Mouse (Mus musculus) MEL (cell line): Measurements from ENCODE around the gene Txn2. TPM values are rescaled to one million over a fixed set of nuclear protein-coding genes. Genes with fewer than 3 reads are reported as not detected.

ENCODE experiments used
- DNase-seq: peaks from one replicate; pipeline ENCODE4 v3.0.0; 2011; ENCODE audit warnings: low read depth, low spot score
- H3K27ac ChIP-seq: 2 replicates; pipeline ENCODE4 v1.5.1; 2012; ENCODE audit warnings: low read depth, mild to moderate bottlenecking, control low read depth, low read length, moderate library complexity; ENCODE audit not compliant: control insufficient read depth
- H3K27me3 ChIP-seq, 2 experiments: fragments of 150-350 bp in 1 of 2; sonication (generic) in 1 of 2; 2 replicates each; pipeline ENCODE4 v1.6.1; 2012; ENCODE audit warnings: low read length in 2 of 2, mild to moderate bottlenecking in 2 of 2, improper control_type of control experiment in 1 of 2, moderate library complexity in 1 of 2; ENCODE audit not compliant: insufficient read depth in 2 of 2, control insufficient read depth in 1 of 2
- H3K36me3 ChIP-seq, 2 experiments: 2 replicates each; pipeline ENCODE4 v1.6.1; 2012 to 2014; ENCODE audit warnings: low read length in 2 of 2, improper control_type of control experiment in 1 of 2, inconsistent platforms in 1 of 2, mild to moderate bottlenecking in 1 of 2; ENCODE audit not compliant: insufficient read depth in 2 of 2, control insufficient read depth in 1 of 2
- H3K4me1 ChIP-seq, 2 experiments: fragments of 150-350 bp in 1 of 2; sonication (generic) in 1 of 2; 2 replicates each; pipeline ENCODE4 v1.6.1; 2012; ENCODE audit warnings: low read length in 2 of 2, improper control_type of control experiment in 1 of 2, mild to moderate bottlenecking in 1 of 2; ENCODE audit not compliant: insufficient read depth in 2 of 2, control insufficient read depth in 1 of 2
- H3K4me3 ChIP-seq, 2 experiments: fragments of 150-350 bp in 1 of 2; sonication (generic) in 1 of 2; 2 replicates each; pipeline ENCODE4 v1.5.1; 2012; ENCODE audit warnings: low read depth in 2 of 2, low read length in 2 of 2, mild to moderate bottlenecking in 2 of 2, moderate library complexity in 2 of 2, control low read depth in 1 of 2, improper control_type of control experiment in 1 of 2; ENCODE audit not compliant: control insufficient read depth in 1 of 2, insufficient read depth in 1 of 2
- H3K79me2 ChIP-seq: 2 replicates; pipeline ENCODE4 v1.6.1; 2012; ENCODE audit warnings: mild to moderate bottlenecking, low read length, moderate library complexity; ENCODE audit not compliant: control insufficient read depth, poor library complexity, insufficient read depth
- H3K9ac ChIP-seq: 2 replicates; pipeline ENCODE4 v1.6.1; 2012; ENCODE audit warnings: low read depth, mild to moderate bottlenecking, control low read depth, low read length, moderate library complexity; ENCODE audit not compliant: control insufficient read depth, poor library complexity, severe bottlenecking
- H3K9me3 ChIP-seq: fragments of 150-350 bp; sonication (generic); replicated peaks from 2 replicates; pipeline ENCODE4 v1.6.1; 2012; ENCODE audit warnings: mild to moderate bottlenecking, low read length, improper control_type of control experiment, moderate library complexity; ENCODE audit not compliant: insufficient read depth
- ELF1 ChIP-seq: IDR thresholded peaks from 2 replicates; pipeline ENCODE4 v1.6.1; 2014; ENCODE audit warnings: low read depth, mild to moderate bottlenecking, inconsistent platforms, low read length, improper control_type of control experiment, moderate library complexity
- EP300 ChIP-seq, 2 experiments: IDR thresholded peaks; 2 replicates each; pipeline ENCODE4 v1.6.1; 2011; ENCODE audit warnings: improper control_type of control experiment in 2 of 2, low read length in 2 of 2, low read depth in 1 of 2, mild to moderate bottlenecking in 1 of 2
- ETS1 ChIP-seq: IDR thresholded peaks from 2 replicates; pipeline ENCODE4 v1.6.1; 2012; ENCODE audit warnings: low read depth, mild to moderate bottlenecking, inconsistent platforms, low read length, improper control_type of control experiment, moderate library complexity
- GABPA ChIP-seq: IDR thresholded peaks from 2 replicates; pipeline ENCODE4 v1.6.1; 2012; ENCODE audit warnings: low read depth, mild to moderate bottlenecking, inconsistent platforms, low read length, improper control_type of control experiment, moderate library complexity
- MEF2A ChIP-seq: IDR thresholded peaks from 2 replicates; pipeline ENCODE4 v1.6.1; 2014; ENCODE audit warnings: low read depth, mild to moderate bottlenecking, inconsistent platforms, low read length, improper control_type of control experiment; ENCODE audit not compliant: poor library complexity, insufficient replicate concordance, severe bottlenecking; ENCODE audit errors: extremely low read depth
- MXI1 ChIP-seq: IDR thresholded peaks from 2 replicates; pipeline ENCODE4 v1.6.1; 2011; ENCODE audit warnings: mild to moderate bottlenecking, low read depth, low read length, improper control_type of control experiment
- NRF1 ChIP-seq: IDR thresholded peaks from 2 replicates; pipeline ENCODE4 v1.6.1; 2014; ENCODE audit warnings: low read depth, mild to moderate bottlenecking, inconsistent platforms, low read length, improper control_type of control experiment, moderate library complexity; ENCODE audit not compliant: poor library complexity, insufficient read depth, severe bottlenecking
- SMC3 ChIP-seq: IDR thresholded peaks from 2 replicates; pipeline ENCODE4 v1.6.1; 2011; ENCODE audit warnings: low read depth, low read length, improper control_type of control experiment
- TAL1 ChIP-seq: IDR thresholded peaks from 2 replicates; pipeline ENCODE4 v1.6.1; 2012; ENCODE audit warnings: mild to moderate bottlenecking, inconsistent platforms, low read length, moderate library complexity, mixed read lengths
- TBP ChIP-seq: IDR thresholded peaks from 2 replicates; pipeline ENCODE4 v1.8.0; 2011; ENCODE audit warnings: low read depth, low read length, improper control_type of control experiment
- TCF12 ChIP-seq: IDR thresholded peaks from 2 replicates; pipeline ENCODE4 v1.6.1; 2014; ENCODE audit warnings: low read depth, mild to moderate bottlenecking, inconsistent platforms, low read length, improper control_type of control experiment, moderate library complexity
- USF2 ChIP-seq, 2 experiments: IDR thresholded peaks; 2 replicates each; pipeline ENCODE4 v1.6.1; 2011 to 2012; ENCODE audit warnings: improper control_type of control experiment in 2 of 2, low read length in 2 of 2, borderline replicate concordance in 1 of 2, inconsistent platforms in 1 of 2, low read depth in 1 of 2, mild to moderate bottlenecking in 1 of 2; ENCODE audit not compliant: insufficient read depth in 1 of 2
- ZC3H11A ChIP-seq: IDR thresholded peaks from 2 replicates; pipeline ENCODE4 v1.6.1; 2012; ENCODE audit warnings: low read depth, mild to moderate bottlenecking, inconsistent platforms, low read length, improper control_type of control experiment
- ZNF384 ChIP-seq: IDR thresholded peaks from 2 replicates; pipeline ENCODE4 v1.6.1; 2012; ENCODE audit warnings: low read depth, mild to moderate bottlenecking, inconsistent platforms, low read length, improper control_type of control experiment
- polyA plus RNA-seq, 2 experiments: library from polyadenylated mRNA; stranded (reverse) in 1 of 2; unstranded in 1 of 2; fragments of >175 nt in 1 of 2; fragments of >200 nt in 1 of 2; gene quantifications; 2 replicates each; pipeline versions ENCODE4 v1.2.1 to v1.2.4; 2012; ENCODE audit warnings: low replicate concordance in 2 of 2, low read depth in 1 of 2; ENCODE audit not compliant: insufficient read length in 2 of 2, insufficient read depth in 1 of 2, missing spikeins in 1 of 2
- total RNA-seq: library from RNA; depleted of rRNA; stranded (reverse); fragments of 300-350 nt; gene quantifications from 2 replicates; pipeline ENCODE4 v1.2.3, GENCODE M21; 2012

Txn2 gene
- total and polyA plus RNA-seq, 3 experiments: 114 to 416 (median 207) TPM

DNA sequence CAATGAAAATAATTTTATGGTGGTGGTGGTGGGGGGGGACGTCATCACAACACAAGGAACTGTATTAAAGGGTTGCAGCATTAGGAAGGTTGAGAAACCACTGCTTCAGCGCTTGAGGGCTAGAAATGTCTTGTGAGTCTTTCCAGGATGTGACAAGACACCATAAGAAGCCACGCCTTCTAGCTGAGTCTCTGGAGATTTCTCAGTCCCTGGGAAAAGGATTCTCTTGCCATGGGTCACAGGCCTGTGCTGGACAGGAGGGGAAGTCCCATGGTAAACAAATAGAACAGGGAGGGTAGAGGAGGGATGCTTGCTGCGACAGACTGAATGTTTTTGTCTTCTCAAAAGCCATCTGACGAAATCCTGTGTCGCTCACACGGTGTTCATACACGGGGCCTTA lies 37.0 kb downstream of the Txn2 start:
- no peak for TF ChIP-seq GABPA
- no peak for TF ChIP-seq SMC3
- no peak for TF ChIP-seq EP300 (IDR thresholded peaks at IDR 0.05; ENCODE audit: low read depth in 1 of 2, low read length in 2 of 2)
- no peak for TF ChIP-seq ETS1
- no peak for TF ChIP-seq ZNF384
- no peak for TF ChIP-seq NRF1
- no peak for TF ChIP-seq TBP
- no peak for TF ChIP-seq ZC3H11A
- TF ChIP-seq TAL1: no peak
- no peak for TF ChIP-seq ELF1
- DNase-seq: no peak
- Histone ChIP-seq H3K36me3 (peaks cover 0 to 3% of the 10 kb centered on the region in 2 experiments; a peak in 2 of 4 replicates), H3K27ac (no peak overlapping the region), H3K79me2 (no peaks in the 10 kb centered on the region), H3K4me3 (no peak overlapping the region), H3K4me1 (peaks cover 2 to 9% of the 10 kb centered on the region in 2 experiments; a peak in 3 of 4 replicates), H3K9ac (no peak overlapping the region), H3K9me3 (no peaks in the 10 kb centered on the region), H3K27me3 (no peaks in the 10 kb centered on the region)

- no peaks in the 10 kb centered on the region for H3K9me3 ChIP-seq
- no peaks in the 10 kb centered on the region for H3K27me3 ChIP-seq
- H3K36me3 ChIP-seq: peaks cover 0 to 12% of the 10 kb centered on the region in 2 experiments; a peak in 2 of 4 replicates
- no peak overlapping the region for H3K27ac ChIP-seq
- TF ChIP-seq MXI1 (no peak), SMC3 (no peak), TBP (no peak), USF2 (IDR thresholded peaks at IDR 0.05; ENCODE audit: borderline replicate concordance in 1 of 2, insufficient read depth in 1 of 2, low read depth in 1 of 2, low read length in 2 of 2) (no peak), MEF2A (no peak), ETS1 (no peak), TCF12 (no peak), ELF1 (no peak)
- no peak overlapping the region for H3K4me3 ChIP-seq
- no peaks in the 10 kb centered on the region for H3K79me2 ChIP-seq
- H3K4me1 ChIP-seq: peaks cover 12 to 23% of the 10 kb centered on the region in 2 experiments
- no peak for DNase-seq
- no peak overlapping the region for H3K9ac ChIP-seq
These were observed 38.9 kb downstream of the Txn2 start for GRCm38 (mm10) chr15:77889761-77890422.
